Comparison of ENCODE assay signal across 29 mouse cellular contexts in genomic region chr5:65739366-65739765, GRCm38 (mm10). TPM values are rescaled to one million over a fixed set of nuclear protein-coding genes. Genes with fewer than 3 reads are reported as not detected.
DNase-seq lines count a peak whose midpoint lies in the region; ATAC-seq and TF ChIP-seq lines count a peak whose summit lies in the region.
"Had no signal": no experiment of that assay in that cellular context is flagged by ENCODE, and none has a peak within 500 bp of the region (broad histone marks: within the 10 kb centered on the region; RNA-seq: fewer than 3 reads in every experiment).

No protein-coding gene starts in this region.

- no peak for TF ChIP-seq EP300 in liver, postnatal 0 days (IDR thresholded peaks at IDR 0.05; ENCODE audit: low read depth)
- TF ChIP-seq EP300 in lung, postnatal 0 days (IDR thresholded peaks at IDR 0.05), result no peak

- no peak overlapping the region for H3K4me2 ChIP-seq in liver, embryonic 12.5 days
- H3K4me2 ChIP-seq in liver, postnatal 0 days (ENCODE audit: low read depth, low read length), result no peak overlapping the region
- H3K4me2 ChIP-seq in midbrain, embryonic 11.5 days, result no peak overlapping the region
- no peak overlapping the region for H3K4me2 ChIP-seq in midbrain, embryonic 13.5 days (replicated peaks)
- no peak overlapping the region for H3K4me2 ChIP-seq in lung, postnatal 0 days (replicated peaks; ENCODE audit: low read depth, low read length)
- H3K4me2 ChIP-seq: embryonic facial prominence, embryonic 12.5 days; embryonic facial prominence, embryonic 15.5 days; heart, embryonic 12.5 days; heart, embryonic 15.5 days; hindbrain, embryonic 13.5 days had no signal

- peak; percentile 47; the same call in 1 of the 2 replicates for ATAC-seq in liver, embryonic 12.5 days
- no peak for ATAC-seq in liver, postnatal 0 days
- ATAC-seq in midbrain, embryonic 11.5 days (ENCODE audit: low FRiP score), result no peak
- ATAC-seq in midbrain, embryonic 13.5 days, result no peak
- ATAC-seq in common myeloid progenitor, adult 5-6 weeks (replicated peaks; ENCODE audit: low read depth, poor library complexity, severe bottlenecking), result 0 out of 2 replicates have a peak, but pooled peaks have one; percentile 52
- no peak for ATAC-seq in lung, postnatal 0 days
- ATAC-seq: forebrain, embryonic 14.5 days; forebrain, postnatal 0 days; hindbrain, embryonic 16.5 days; Patski had no signal

- 68% methylated on average over 3 of the region's 3 CpGs for WGBS in liver, embryonic 12.5 days (ENCODE audit: insufficient replicate concordance)
- WGBS in liver, postnatal 0 days (ENCODE audit: insufficient replicate concordance), result 58% methylated on average over 3 of the region's 3 CpGs
- 96% methylated on average over 3 of the region's 3 CpGs for WGBS in midbrain, embryonic 11.5 days
- 95% methylated on average over 3 of the region's 3 CpGs for WGBS in midbrain, embryonic 13.5 days
- WGBS in lung, postnatal 0 days, result 86% methylated on average over 3 of the region's 3 CpGs

- no peak overlapping the region for H3K9ac ChIP-seq in liver, embryonic 12.5 days
- no peak overlapping the region for H3K9ac ChIP-seq in liver, postnatal 0 days (replicated peaks)
- H3K9ac ChIP-seq in midbrain, embryonic 11.5 days (ENCODE audit: low read length), result no peak overlapping the region
- no peak overlapping the region for H3K9ac ChIP-seq in midbrain, embryonic 13.5 days (replicated peaks)
- H3K9ac ChIP-seq in lung, postnatal 0 days (replicated peaks; ENCODE audit: low read depth), result no peak overlapping the region
- H3K9ac ChIP-seq: embryonic facial prominence, embryonic 12.5 days; embryonic facial prominence, embryonic 15.5 days; forebrain, postnatal 0 days; heart, embryonic 12.5 days; heart, embryonic 15.5 days; hindbrain, embryonic 13.5 days had no signal

- DNase-seq in liver, postnatal 0 days, result no peak
- peak; percentile 2 for DNase-seq in midbrain, embryonic 11.5 days (ENCODE audit: low spot score, missing footprints)
- peak; percentile 15 for DNase-seq in naive thymus-derived CD4-positive, alpha-beta T cell, adult 2 months (ENCODE audit: low read depth)
- no peak for DNase-seq in lung, postnatal 0 days (ENCODE audit: low spot score)
- no peak for DNase-seq in layer of hippocampus, adult 9-10 months (ENCODE audit: low spot score)
- DNase-seq: adrenal gland, postnatal 10 days; adrenal gland, postnatal 36 days; B cell, adult 2 months; cerebellum, adult 18-20 months; cerebellum, adult 9-10 months; cerebellum, postnatal 14 days; forebrain, postnatal 0 days; gastrocnemius, adult 2 months; gastrocnemius, postnatal 14 days; heart, adult 18-20 months; heart, postnatal 10 days; heart, postnatal 36 days had no signal

- H3K27me3 ChIP-seq in liver, embryonic 12.5 days (replicated peaks), result no peaks in the 10 kb centered on the region
- H3K27me3 ChIP-seq in liver, postnatal 0 days (ENCODE audit: insufficient read depth, low read length), result no peaks in the 10 kb centered on the region
- H3K27me3 ChIP-seq in midbrain, embryonic 11.5 days (ENCODE audit: control insufficient read depth, insufficient read depth, low read length), result no peaks in the 10 kb centered on the region
- no peaks in the 10 kb centered on the region for H3K27me3 ChIP-seq in midbrain, embryonic 13.5 days
- H3K27me3 ChIP-seq in lung, postnatal 0 days (replicated peaks; ENCODE audit: insufficient read depth, low read length), result no peaks in the 10 kb centered on the region
- H3K27me3 ChIP-seq: embryonic facial prominence, embryonic 12.5 days; embryonic facial prominence, embryonic 15.5 days; heart, embryonic 12.5 days; heart, embryonic 15.5 days; hindbrain, embryonic 13.5 days; Patski had no signal

- no peak overlapping the region for H3K27ac ChIP-seq in liver, embryonic 12.5 days
- no peak overlapping the region for H3K27ac ChIP-seq in liver, postnatal 0 days (ENCODE audit: low read depth)
- H3K27ac ChIP-seq in midbrain, embryonic 11.5 days (ENCODE audit: low read depth, low read length), result no peak overlapping the region
- H3K27ac ChIP-seq in midbrain, embryonic 13.5 days, result no peak overlapping the region
- no peak overlapping the region for H3K27ac ChIP-seq in lung, postnatal 0 days (ENCODE audit: low read length)
- H3K27ac ChIP-seq: embryonic facial prominence, embryonic 12.5 days; embryonic facial prominence, embryonic 15.5 days; gastrocnemius, adult 2 months; heart, embryonic 15.5 days; hindbrain, embryonic 10.5 days; hindbrain, embryonic 13.5 days had no signal

- no peak for TF ChIP-seq CTCF in liver, postnatal 0 days (IDR thresholded peaks at IDR 0.05; ENCODE audit: low read depth)
- no peak for TF ChIP-seq CTCF in lung, postnatal 0 days (IDR thresholded peaks at IDR 0.05)

- H3K4me3 ChIP-seq in liver, embryonic 12.5 days, result no peak overlapping the region
- no peak overlapping the region for H3K4me3 ChIP-seq in liver, postnatal 0 days (ENCODE audit: low read depth, low read length)
- H3K4me3 ChIP-seq in midbrain, embryonic 11.5 days (ENCODE audit: low read depth, low read length), result no peak overlapping the region
- H3K4me3 ChIP-seq in midbrain, embryonic 13.5 days (replicated peaks), result no peak overlapping the region
- no peak overlapping the region for H3K4me3 ChIP-seq in lung, postnatal 0 days (ENCODE audit: low read depth, low read length)
- H3K4me3 ChIP-seq: embryonic facial prominence, embryonic 12.5 days; embryonic facial prominence, embryonic 15.5 days; gastrocnemius, adult 2 months; heart, embryonic 12.5 days; heart, embryonic 15.5 days; hindbrain, embryonic 10.5 days; hindbrain, embryonic 13.5 days had no signal

- H3K4me1 ChIP-seq in liver, embryonic 12.5 days, result peaks cover 8% of the 10 kb centered on the region
- H3K4me1 ChIP-seq in liver, postnatal 0 days (ENCODE audit: insufficient read depth), result no peaks in the 10 kb centered on the region; the same call in 1 of the 2 replicates
- no peaks in the 10 kb centered on the region for H3K4me1 ChIP-seq in midbrain, embryonic 11.5 days (ENCODE audit: control insufficient read depth, insufficient read depth, low read length)
- no peaks in the 10 kb centered on the region for H3K4me1 ChIP-seq in midbrain, embryonic 13.5 days (replicated peaks)
- H3K4me1 ChIP-seq in lung, postnatal 0 days (ENCODE audit: insufficient read depth, low read depth, low read length), result no peaks in the 10 kb centered on the region
- H3K4me1 ChIP-seq: embryonic facial prominence, embryonic 12.5 days; embryonic facial prominence, embryonic 15.5 days; heart, embryonic 12.5 days; heart, embryonic 15.5 days; hindbrain, embryonic 10.5 days; hindbrain, embryonic 13.5 days had no signal

- no peaks in the 10 kb centered on the region for H3K36me3 ChIP-seq in liver, embryonic 12.5 days
- no peaks in the 10 kb centered on the region for H3K36me3 ChIP-seq in liver, postnatal 0 days (replicated peaks; ENCODE audit: insufficient read depth, low read length)
- H3K36me3 ChIP-seq in midbrain, embryonic 11.5 days (ENCODE audit: control insufficient read depth, insufficient read depth, low read length), result no peaks in the 10 kb centered on the region
- H3K36me3 ChIP-seq in midbrain, embryonic 13.5 days, result no peaks in the 10 kb centered on the region
- no peaks in the 10 kb centered on the region for H3K36me3 ChIP-seq in lung, postnatal 0 days (ENCODE audit: insufficient read depth, low read length)
- H3K36me3 ChIP-seq: embryonic facial prominence, embryonic 12.5 days; embryonic facial prominence, embryonic 15.5 days; heart, embryonic 12.5 days; heart, embryonic 15.5 days; hindbrain, embryonic 10.5 days; hindbrain, embryonic 13.5 days had no signal

- H3K9me3 ChIP-seq in liver, embryonic 12.5 days (replicated peaks), result no peaks in the 10 kb centered on the region
- H3K9me3 ChIP-seq in liver, postnatal 0 days (ENCODE audit: low read length), result no peaks in the 10 kb centered on the region
- no peaks in the 10 kb centered on the region for H3K9me3 ChIP-seq in midbrain, embryonic 11.5 days (ENCODE audit: control insufficient read depth, low read length)
- no peaks in the 10 kb centered on the region for H3K9me3 ChIP-seq in midbrain, embryonic 13.5 days
- no peaks in the 10 kb centered on the region for H3K9me3 ChIP-seq in lung, postnatal 0 days (ENCODE audit: low read length)
- H3K9me3 ChIP-seq: embryonic facial prominence, embryonic 12.5 days; embryonic facial prominence, embryonic 15.5 days; heart, embryonic 15.5 days; hindbrain, embryonic 10.5 days; hindbrain, embryonic 13.5 days had no signal

RNA-seq across cellular contexts. Expression of gene N4bp2, which starts 24.0 kb away (rescaled TPM):
- polyA plus RNA-seq in liver, embryonic 12.5 days (2016; fragmentation: Nextera tagmentation; extraction: Ambion mirVana), result 17.9 and 18.5 TPM in 2 replicates
- 4.6 and 5.1 TPM in 2 replicates for polyA plus RNA-seq in liver, postnatal 0 days (2015; fragmentation: Nextera tagmentation; extraction: Ambion mirVana)
- polyA plus RNA-seq in midbrain, embryonic 11.5 days (2014; fragmentation: Nextera tagmentation; extraction: Ambion mirVana), result 40.1 and 43.1 TPM in 2 replicates
- 26.3 and 27.0 TPM in 2 replicates for polyA plus RNA-seq in midbrain, embryonic 13.5 days (2015; fragmentation: Nextera tagmentation; extraction: Ambion mirVana)
- 49.1 and 67.5 TPM in 2 replicates for total RNA-seq in common myeloid progenitor, adult 5-6 weeks (2017)
- polyA plus RNA-seq in lung, postnatal 0 days (2015; fragmentation: Nextera tagmentation; extraction: Ambion mirVana), result 7.0 and 7.5 TPM in 2 replicates

RNA-seq across cellular contexts. Expression of gene Pds5a, which starts 41.3 kb away (rescaled TPM):
- 52.6 and 59.4 TPM in 2 replicates for polyA plus RNA-seq in liver, embryonic 12.5 days (2016; fragmentation: Nextera tagmentation; extraction: Ambion mirVana)
- polyA plus RNA-seq in liver, postnatal 0 days (2015; fragmentation: Nextera tagmentation; extraction: Ambion mirVana), result 12.7 and 13.7 TPM in 2 replicates
- polyA plus RNA-seq in midbrain, embryonic 11.5 days (2014; fragmentation: Nextera tagmentation; extraction: Ambion mirVana), result 127 and 139 TPM in 2 replicates
- polyA plus RNA-seq in midbrain, embryonic 13.5 days (2015; fragmentation: Nextera tagmentation; extraction: Ambion mirVana), result 66.2 and 67.6 TPM in 2 replicates
- total RNA-seq in common myeloid progenitor, adult 5-6 weeks (2017), result 242 and 296 TPM in 2 replicates
- 19.8 and 24.7 TPM in 2 replicates for polyA plus RNA-seq in lung, postnatal 0 days (2015; fragmentation: Nextera tagmentation; extraction: Ambion mirVana)

Comparison
In these comparisons a context has a peak if more than half of its experiments do, and no peak if none do; other contexts are left out.
1. ATAC-seq: peak in liver, embryonic 12.5 days (single experiment) and common myeloid progenitor, adult 5-6 weeks (single experiment); none in liver, postnatal 0 days (single experiment), midbrain, embryonic 11.5 days (single experiment), midbrain, embryonic 13.5 days (single experiment) and lung, postnatal 0 days (single experiment).
2. DNase-seq: peak in midbrain, embryonic 11.5 days (single experiment) and naive thymus-derived CD4-positive, alpha-beta T cell, adult 2 months (single experiment); none in liver, postnatal 0 days (single experiment), lung, postnatal 0 days (single experiment) and layer of hippocampus, adult 9-10 months (single experiment).